Mouse (Mus musculus) kidney, adult 11 months (tissue): ENCODE data around the gene Gm28374.
"Not testable (repeated sequence)": the region's sequence is repeated elsewhere in the genome, so short reads cannot be mapped to it uniquely, and the experiment has no call there.

Experiments
- DNase-seq: peaks from one replicate; pipeline ENCODE4 v3.0.0; 2022

The Gm28374 gene

DNA sequence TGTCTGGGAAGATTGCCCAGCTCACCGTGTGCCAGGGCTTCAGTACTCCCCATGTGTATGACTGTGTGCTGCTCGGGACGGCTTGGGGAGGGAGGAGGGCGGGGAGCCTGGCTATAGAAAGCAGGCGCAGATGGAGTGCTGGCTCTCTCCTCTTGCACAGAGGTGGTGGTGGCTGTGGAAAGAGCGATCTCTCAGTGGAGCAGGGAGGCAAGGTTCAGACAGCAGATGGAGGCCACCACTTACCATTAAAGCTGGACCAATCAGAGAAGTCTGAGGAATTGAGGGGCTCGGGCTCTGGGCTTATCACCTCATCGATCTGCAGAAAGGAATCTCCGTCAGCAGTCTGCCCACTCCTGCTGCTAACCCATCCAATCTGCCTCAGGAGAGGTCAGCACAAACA is at the start of gene Gm28374:
Gm28374 (minus strand) TSS at position 101 of the 400 bp plus-strand sequence.
- DNase-seq, result no peak

DNA sequence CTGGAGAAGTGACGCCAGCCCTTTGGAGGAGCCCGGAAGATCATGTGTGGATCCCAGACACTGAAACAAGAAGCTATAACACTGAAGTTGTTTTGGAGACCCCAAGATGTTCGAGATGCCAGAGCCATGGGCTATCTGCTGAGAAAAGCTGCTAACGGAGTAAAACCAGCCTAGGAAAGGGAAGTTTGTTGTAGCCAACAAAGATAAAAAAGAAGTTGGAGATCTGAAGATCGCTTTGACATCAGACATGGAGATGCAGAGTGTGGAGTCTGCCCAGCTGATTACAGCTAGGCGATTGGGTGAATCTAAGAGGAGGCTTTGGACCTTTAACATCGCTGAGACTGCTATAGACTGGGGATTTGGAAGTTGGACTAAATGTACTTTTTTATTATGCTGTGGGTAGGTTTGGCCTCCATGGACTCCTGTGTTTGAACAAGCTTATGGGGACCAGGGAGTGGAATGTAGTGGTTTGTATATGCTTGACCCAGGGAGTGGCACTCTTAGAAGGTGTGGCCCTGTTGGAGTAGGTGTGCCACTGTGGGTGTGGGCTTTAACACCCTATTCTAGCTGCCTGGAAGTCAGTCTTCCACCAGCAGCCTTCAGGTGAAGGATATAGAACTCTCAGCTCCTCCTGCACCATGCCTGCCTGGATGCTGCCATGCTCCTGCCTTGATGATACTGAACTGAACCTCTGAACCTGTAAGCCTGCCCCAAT is 48.5 kb upstream of the Gm28374 start:
- DNase-seq, result not testable (repeated sequence)

GRCm38 (mm10) chr19:6127760-6128341 is 45.8 kb upstream of the Gm28374 start, which contains the start of gene Snx15:
TSS of gene Snx15 (minus strand) at chr19:6128304.
- DNase-seq, result peak; percentile 98

GRCm38 (mm10) chr19:6126789-6127580 is 44.9 kb upstream of the Gm28374 start:
- no peak for DNase-seq

GRCm38 (mm10) chr19:6126289-6126688 is 44.2 kb upstream of the Gm28374 start:
- no peak for DNase-seq

DNA sequence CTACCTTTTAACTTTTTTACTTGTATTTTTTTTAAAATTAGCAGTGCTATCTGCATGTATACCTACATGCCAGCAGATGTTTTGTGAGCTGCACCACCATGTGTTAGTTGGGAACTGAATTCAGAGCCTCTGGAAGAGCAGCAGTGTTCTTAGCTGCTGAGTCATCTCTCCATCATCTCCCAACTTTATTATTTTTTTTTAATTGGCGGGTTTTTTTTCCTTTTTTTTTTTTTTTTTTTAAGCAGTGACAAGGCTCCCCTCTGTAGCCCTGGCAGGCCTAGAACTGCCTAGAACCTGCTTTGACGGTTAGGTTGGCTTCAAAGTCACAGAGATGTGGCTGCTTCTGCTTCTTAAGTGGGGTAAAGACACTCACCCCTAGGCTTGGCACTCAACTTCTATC is 42.8 kb upstream of the Gm28374 start:
- DNase-seq, result no peak

DNA sequence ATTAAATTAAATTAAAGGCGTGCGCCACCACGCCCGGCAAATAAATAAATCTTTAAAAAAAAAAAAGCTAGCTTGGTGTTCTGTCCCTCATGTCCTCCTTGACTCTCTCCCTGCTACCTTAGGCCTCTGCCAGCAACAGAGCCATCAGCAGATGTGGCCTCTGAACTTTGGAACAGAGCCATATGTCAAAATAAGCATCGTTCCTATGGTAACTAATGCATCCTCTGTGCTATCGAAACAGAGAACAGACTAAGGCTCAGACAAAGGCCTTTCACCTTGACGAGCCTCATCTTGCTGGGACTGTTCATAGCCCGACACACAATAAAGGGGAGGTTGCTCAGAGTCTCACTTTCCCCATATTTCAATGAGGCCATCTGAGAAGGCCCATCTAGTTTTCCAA is 41.3 kb upstream of the Gm28374 start:
- DNase-seq, result no peak

- DNase-seq, result no peak
Measured at GRCm38 (mm10) chr19:6121761-6122160, 39.7 kb upstream of the Gm28374 start.

DNA sequence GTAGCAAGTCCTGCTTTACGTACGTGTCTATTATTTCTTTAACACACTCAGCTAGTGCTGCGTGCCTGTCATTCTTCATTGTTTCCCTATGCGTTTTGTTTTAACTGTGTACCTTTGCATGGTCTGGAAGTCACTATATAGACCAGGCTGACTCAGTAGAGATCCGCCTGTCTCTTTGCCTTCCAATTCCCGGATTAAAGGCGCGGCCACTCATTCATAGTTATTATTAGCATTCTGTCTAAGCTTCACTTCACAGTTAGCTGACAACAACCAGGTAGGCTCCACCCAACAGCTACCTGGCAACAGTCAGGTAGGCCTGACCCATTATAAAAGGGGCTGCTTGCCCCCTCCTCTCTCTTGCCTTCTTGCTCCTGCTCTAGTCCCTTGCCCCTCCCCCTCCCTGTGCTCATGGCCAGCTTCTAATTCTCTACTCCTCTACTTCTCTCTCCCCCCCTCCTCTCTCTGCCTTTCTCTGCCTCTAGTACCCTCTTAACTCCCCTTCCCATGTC is 36.7 kb upstream of the Gm28374 start:
- DNase-seq, result no peak

DNA sequence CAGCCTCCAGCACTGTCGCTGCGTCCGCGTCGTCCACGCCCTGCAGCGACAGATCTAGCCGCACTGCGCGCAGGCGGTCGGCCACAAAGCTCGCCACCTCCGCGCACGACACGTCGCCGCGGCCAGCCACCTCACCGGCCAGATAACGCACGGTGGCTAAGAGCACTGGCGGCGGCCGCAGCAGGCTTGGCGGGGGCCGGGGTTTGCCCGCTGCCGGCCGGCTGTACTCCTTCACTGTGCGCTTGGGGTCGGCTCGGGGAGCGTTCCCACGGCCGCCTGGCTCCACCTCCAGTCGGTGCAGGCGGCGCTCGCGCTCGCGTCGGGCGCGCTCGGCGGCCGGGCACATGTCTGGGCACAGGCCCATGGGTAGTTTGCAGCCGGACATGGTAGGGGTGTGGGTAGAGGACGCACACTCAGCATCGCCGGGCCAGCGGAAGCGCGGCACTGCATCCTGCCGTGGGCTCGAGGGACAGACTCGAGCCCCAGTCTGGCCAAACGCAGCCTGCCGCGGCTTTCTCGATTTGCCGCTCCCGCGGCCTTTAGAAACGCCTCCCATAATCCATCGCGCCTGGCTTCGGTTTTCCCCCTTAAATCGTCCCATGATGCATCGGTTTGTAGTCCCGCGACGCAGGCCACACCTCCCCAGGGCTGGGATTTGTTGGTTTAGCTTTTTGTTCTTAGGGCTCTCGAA is 36.1 kb upstream of the Gm28374 start, which contains the start of gene Sac3d1:
Sac3d1 (minus strand) TSS at position 665 of the 691 bp plus-strand sequence.
- peak; percentile 88 for DNase-seq

DNA sequence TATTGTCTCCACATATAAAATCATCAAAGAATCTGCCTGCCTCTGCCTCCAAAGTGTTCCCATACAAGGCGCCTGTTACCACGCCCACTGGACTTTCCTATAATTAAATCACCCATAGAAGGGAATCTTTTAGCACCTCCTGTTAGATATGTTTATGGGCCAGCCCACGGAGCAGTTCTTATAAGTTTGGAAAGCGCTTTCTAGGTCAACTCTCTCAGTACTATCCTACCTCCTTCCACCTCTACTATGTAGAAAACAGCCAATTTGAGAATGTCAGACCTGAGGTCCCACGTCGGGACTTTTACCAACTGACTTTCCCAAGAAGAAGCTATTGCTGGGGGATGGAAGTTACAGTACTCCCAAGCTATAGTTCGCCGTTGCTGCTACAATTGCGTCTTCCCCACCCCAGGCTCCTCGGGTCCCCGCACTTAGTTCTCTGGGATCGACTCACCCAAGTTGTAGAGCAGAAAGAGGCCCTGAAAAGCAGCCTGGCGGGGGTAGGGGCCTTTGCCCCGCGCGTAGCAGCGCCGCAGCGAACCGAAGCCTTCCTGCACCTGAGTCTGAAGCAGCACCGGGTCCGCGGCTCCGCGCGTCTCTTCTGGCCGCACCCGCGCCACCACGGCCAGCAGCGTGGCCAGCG is 35.4 kb upstream of the Gm28374 start:
- DNase-seq, result no peak

DNA sequence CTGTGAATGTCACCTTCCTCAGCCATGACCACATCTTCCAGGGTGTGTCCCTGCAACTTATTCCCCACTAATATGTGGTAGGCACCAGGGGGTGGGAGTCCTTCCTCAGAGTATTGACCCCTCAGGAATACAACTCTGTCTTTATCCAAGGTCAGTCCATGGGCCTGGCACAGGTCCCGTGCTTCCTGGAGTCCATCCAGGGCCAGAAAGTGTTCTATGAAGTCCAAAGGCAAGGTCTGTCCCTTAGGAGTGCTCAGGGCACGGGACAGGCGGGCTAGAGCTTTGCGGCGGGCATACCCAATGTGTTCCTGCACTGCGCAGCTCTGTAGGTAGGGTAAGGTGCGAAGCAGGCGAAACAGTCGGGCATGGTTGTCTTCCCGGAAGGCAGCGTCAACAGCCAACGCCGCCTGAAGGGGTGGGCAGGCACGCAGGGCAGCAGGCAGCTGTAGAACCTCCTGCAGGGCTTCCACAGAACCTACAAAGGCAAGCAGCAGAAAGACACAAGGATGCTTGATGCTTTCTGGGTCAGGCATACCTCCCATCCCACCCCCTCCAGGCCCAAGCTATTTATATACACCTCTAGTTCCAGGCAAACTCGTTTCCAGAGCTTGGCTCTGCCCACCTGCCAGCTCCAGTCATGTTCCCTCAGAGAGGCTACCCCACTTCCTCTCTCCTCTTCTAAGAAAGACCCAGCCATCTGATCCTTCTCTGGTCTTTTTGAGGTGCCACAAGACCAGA is 34.2 kb upstream of the Gm28374 start:
- DNase-seq, result peak; percentile 61

DNA sequence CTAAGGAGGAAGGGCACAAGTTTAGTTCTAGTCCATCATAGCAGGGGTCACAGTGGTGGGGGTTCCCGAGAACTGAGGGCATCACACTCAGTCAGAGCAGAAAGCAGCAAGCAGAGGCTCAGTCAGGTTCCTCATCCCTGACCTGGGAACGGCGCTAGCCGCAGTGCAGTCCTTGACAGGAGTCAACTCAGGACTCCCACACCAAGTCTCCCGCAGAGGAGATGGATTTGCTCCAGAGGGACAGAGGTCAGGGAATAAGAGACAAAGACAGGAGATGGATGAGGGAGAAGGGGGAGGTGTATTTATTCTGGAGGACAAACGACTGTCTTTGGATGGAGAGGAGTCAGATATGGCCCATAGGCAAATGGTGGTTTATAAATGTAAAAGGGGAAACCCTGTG is 31.1 kb upstream of the Gm28374 start:
- peak; percentile 24 for DNase-seq

GRCm38 (mm10) chr19:6105586-6105985 is 23.5 kb upstream of the Gm28374 start, which contains the start of gene Naaladl1:
TSS of gene Naaladl1 (plus strand) at chr19:6105782.
- no peak for DNase-seq

DNA sequence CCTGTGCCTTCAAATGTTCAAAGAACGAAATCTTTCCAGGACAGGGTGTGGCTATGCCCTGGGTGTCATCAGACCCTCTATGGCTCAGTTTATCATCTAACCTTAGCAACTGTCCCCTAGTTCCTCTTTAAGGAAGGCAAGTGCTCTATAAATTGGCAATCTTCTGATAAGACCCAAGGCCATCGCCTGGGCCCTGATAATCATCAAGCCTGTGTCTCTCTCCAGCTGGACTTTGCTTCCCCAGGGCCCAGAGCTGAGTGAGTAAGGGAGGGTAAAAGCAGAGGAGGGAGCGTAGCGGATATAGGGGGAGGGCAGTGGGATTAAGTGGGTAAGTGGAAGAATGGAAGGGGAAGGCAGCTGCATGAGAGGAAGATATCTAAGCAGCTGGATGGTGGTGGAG is 22.4 kb upstream of the Gm28374 start:
- no peak for DNase-seq

GRCm38 (mm10) chr19:6102169-6102853 is 20.3 kb upstream of the Gm28374 start:
- DNase-seq, result no peak

DNA sequence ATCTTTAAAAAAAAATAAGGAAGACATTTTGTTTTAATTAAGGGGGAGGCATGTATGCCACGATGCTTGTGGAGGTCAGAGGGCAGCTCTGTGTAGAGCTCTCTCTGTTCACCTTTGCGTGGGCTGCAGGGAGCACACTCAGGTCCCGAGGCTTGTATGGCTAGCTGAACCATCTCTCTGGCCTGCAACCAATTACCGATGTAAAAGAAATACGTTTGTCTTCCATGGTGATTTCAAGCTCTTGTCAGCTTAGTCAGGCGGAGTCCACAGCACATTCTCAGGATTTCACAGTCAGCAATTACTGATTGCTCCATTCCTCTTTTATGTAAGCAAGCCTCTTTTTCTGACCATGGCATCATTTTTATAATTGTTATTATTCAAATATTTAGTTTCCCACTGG is 19.1 kb upstream of the Gm28374 start:
- DNase-seq, result no peak

GRCm38 (mm10) chr19:6097847-6098246 is 15.8 kb upstream of the Gm28374 start:
- no peak for DNase-seq

- no peak for DNase-seq
Measured at GRCm38 (mm10) chr19:6094119-6094518, 12.1 kb upstream of the Gm28374 start, which contains the start of gene AC131692.1. TSS of gene AC131692.1 (plus strand) at chr19:6094419.

GRCm38 (mm10) chr19:6088841-6089240 is 6.8 kb upstream of the Gm28374 start:
- no peak for DNase-seq

DNA sequence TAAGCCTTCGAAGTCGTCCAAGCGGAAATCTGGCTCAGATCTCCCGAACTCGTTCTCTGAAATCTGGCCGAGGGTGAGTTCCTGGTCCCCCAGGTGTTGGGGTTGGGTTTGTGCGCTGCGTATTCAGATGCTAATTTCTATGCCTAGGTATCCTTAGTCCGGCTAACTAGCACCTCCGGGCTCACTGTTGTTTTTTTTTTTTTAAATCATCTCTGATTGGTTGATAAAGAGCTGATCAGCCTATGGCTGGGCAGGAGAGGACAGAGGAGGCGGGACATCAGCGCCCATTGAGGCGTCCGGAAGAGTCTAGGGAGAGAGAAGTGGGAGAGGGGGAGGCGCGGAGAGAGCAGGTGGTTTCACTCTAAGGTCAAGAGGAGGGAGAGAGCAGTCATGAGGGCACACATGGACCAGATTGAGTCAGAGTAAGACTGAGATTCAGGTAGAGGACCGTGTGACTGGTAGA is 3.4 kb upstream of the Gm28374 start:
- peak; percentile 59 for DNase-seq
